Mouse (Mus musculus) forebrain, embryonic 13.5 days (tissue): ENCODE results near the gene Akap13. TPM values are rescaled to one million over a fixed set of nuclear protein-coding genes. Genes with fewer than 3 reads are reported as not detected.

Experiments used
- ATAC-seq: fragments of 200-750 bp; cut with Nextera tagmentation; 2 replicates; pipeline ENCODE4 v1.8.0; 2017
- H3K27ac ChIP-seq: fragments of 300-500 bp; sonication (generic); 2 replicates; pipeline ENCODE4 v1.5.1; 2015; ENCODE audit warnings: inconsistent platforms, mild to moderate bottlenecking, moderate library complexity
- H3K27me3 ChIP-seq: fragments of 300-500 bp; sonication (generic); 2 replicates; pipeline ENCODE4 v1.6.1; 2015; ENCODE audit warnings: mild to moderate bottlenecking, inconsistent platforms
- H3K36me3 ChIP-seq: fragments of 300-500 bp; sonication (generic); 2 replicates; pipeline ENCODE4 v1.6.1; 2015; ENCODE audit warnings: mild to moderate bottlenecking, inconsistent platforms; ENCODE audit not compliant: poor library complexity, severe bottlenecking
- H3K4me1 ChIP-seq: fragments of 300-500 bp; sonication (generic); 2 replicates; pipeline ENCODE4 v1.6.1; 2015; ENCODE audit warnings: inconsistent platforms
- H3K4me2 ChIP-seq: fragments of 300-500 bp; sonication (generic); 2 replicates; pipeline ENCODE4 v1.6.1; 2015; ENCODE audit warnings: inconsistent platforms, mild to moderate bottlenecking, moderate library complexity
- H3K4me3 ChIP-seq: fragments of 300-500 bp; sonication (generic); 2 replicates; pipeline ENCODE4 v1.5.1; 2015; ENCODE audit warnings: mild to moderate bottlenecking, inconsistent platforms
- H3K9ac ChIP-seq: fragments of 300-500 bp; sonication (generic); 2 replicates; pipeline ENCODE4 v1.6.1; 2015; ENCODE audit warnings: mild to moderate bottlenecking, inconsistent platforms
- H3K9me3 ChIP-seq: fragments of 300-500 bp; sonication (generic); replicated peaks from 2 replicates; pipeline ENCODE4 v1.6.1; 2016; ENCODE audit warnings: inconsistent platforms
- WGBS: fragments of 180-500 bp; shearing (Covaris S2); methylation state at CpG from one replicate; pipeline ENCODE4 v1.1.7; 2015; 5-methylcytosine and 5-hydroxymethylcytosine counted together
- polyA plus RNA-seq: library from polyadenylated mRNA; unstranded; fragments of >200 nt; fragmentation: Nextera tagmentation; extraction: Ambion mirVana; gene quantifications from 2 replicates; pipeline ENCODE4 v1.2.1, GENCODE M21; 2015

Gene Akap13
- polyA plus RNA-seq, 1 experiment from 2014 or later = 15.2 TPM

DNA sequence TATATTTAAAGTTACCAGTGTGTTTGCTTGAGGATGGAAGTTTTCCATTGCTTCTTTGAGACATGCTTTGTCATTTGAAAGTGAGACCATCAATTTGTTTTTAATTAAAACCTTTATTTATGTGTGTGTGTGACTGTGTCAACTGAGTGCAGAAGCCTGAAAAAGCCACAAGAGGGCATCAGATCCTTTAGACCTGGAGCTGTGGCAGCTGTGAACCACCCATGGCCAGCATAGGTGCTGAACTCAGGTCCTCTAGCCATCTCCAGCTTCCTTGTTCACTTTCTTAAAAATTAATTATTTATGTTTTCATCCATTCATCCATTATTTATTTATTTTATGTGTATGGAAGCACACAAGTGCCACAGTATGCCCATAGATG lies 98.3 kb downstream of the Akap13 start:
- no peak overlapping the region for H3K4me3 ChIP-seq
- no peak overlapping the region for H3K27ac ChIP-seq
- H3K4me2 ChIP-seq = no peak overlapping the region
- H3K36me3 ChIP-seq = no peaks in the 10 kb centered on the region
- no peaks in the 10 kb centered on the region for H3K4me1 ChIP-seq
- H3K9ac ChIP-seq = no peak overlapping the region
- H3K9me3 ChIP-seq = no peaks in the 10 kb centered on the region
- no peaks in the 10 kb centered on the region for H3K27me3 ChIP-seq
- ATAC-seq = no peak

- H3K4me1 ChIP-seq = no peaks in the 10 kb centered on the region
- ATAC-seq = no peak
- no peaks in the 10 kb centered on the region for H3K27me3 ChIP-seq
- H3K4me2 ChIP-seq = no peak overlapping the region
- H3K9ac ChIP-seq = no peak overlapping the region
- no peaks in the 10 kb centered on the region for H3K9me3 ChIP-seq
- no peak overlapping the region for H3K27ac ChIP-seq
- H3K4me3 ChIP-seq = no peak overlapping the region
- no peaks in the 10 kb centered on the region for H3K36me3 ChIP-seq
Observed at GRCm38 (mm10) chr7:75554065-75554464, 98.7 kb downstream of the Akap13 start.

DNA sequence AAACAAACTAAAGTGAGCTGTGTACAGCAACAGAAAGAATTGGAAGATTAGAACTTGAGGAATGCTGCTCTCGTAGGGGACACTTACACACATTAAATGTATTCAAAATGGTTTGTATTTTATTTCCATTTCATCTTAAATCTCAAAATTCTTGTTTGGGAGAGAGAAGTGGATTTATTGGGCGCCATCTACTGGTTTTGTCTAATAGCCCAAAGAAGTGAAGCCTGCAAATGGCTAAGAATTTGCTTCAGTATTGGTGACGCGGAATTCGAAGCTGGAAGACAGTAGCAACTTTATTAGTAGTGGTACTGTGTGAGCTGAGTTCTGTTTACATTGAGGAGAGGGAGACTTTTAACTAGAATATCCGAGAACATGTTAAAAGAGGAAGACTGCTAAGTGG lies 100.6 kb downstream of the Akap13 start:
- no peaks in the 10 kb centered on the region for H3K4me1 ChIP-seq
- H3K4me2 ChIP-seq = no peak overlapping the region
- no peaks in the 10 kb centered on the region for H3K27me3 ChIP-seq
- WGBS = 60% methylated on average over 6 of the region's 6 CpGs
- H3K27ac ChIP-seq = no peak overlapping the region
- H3K9me3 ChIP-seq = no peaks in the 10 kb centered on the region
- H3K36me3 ChIP-seq = no peaks in the 10 kb centered on the region
- H3K4me3 ChIP-seq = no peak overlapping the region
- no peak overlapping the region for H3K9ac ChIP-seq
- no peak for ATAC-seq

DNA sequence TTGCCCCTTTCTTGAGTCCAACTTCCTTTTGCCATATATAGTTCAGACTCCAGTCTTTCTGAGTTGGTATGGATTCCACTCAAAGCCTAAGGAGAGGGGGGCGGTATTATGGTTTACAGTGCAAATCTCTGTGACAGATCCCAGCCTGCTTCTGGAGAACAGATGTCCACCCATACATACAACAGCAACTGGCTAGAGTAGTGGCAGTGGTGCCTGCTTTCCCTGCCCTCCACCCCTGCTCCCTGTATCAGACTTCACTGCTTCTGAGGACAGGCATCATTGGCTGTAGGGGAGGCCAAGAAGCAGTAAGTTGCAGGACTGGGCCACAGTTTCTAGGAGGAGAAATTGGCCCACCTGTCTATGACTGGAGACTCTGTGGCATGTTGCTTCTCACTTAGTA lies 102.9 kb downstream of the Akap13 start:
- Histone ChIP-seq H3K4me2 (no peak overlapping the region), H3K9me3 (no peaks in the 10 kb centered on the region), H3K4me3 (no peak overlapping the region), H3K36me3 (no peaks in the 10 kb centered on the region), H3K4me1 (no peaks in the 10 kb centered on the region), H3K9ac (no peak overlapping the region), H3K27ac (no peak overlapping the region), H3K27me3 (no peaks in the 10 kb centered on the region)
- 82% methylated on average over 1 of the region's 1 CpGs for WGBS
- ATAC-seq = no peak

GRCm38 (mm10) chr7:75559119-75559518 lies 103.8 kb downstream of the Akap13 start:
- 63% methylated on average over 4 of the region's 4 CpGs for WGBS
- Histone ChIP-seq H3K9me3 (no peaks in the 10 kb centered on the region), H3K27me3 (no peaks in the 10 kb centered on the region), H3K4me3 (no peak overlapping the region), H3K4me1 (no peaks in the 10 kb centered on the region), H3K4me2 (no peak overlapping the region), H3K9ac (no peak overlapping the region), H3K36me3 (no peaks in the 10 kb centered on the region), H3K27ac (no peak overlapping the region)
- no peak for ATAC-seq

GRCm38 (mm10) chr7:75559915-75560314 lies 104.6 kb downstream of the Akap13 start:
- H3K9me3 ChIP-seq = no peaks in the 10 kb centered on the region
- H3K4me1 ChIP-seq = no peaks in the 10 kb centered on the region
- H3K27me3 ChIP-seq = no peaks in the 10 kb centered on the region
- no peak overlapping the region for H3K27ac ChIP-seq
- H3K4me2 ChIP-seq = no peak overlapping the region
- no peak overlapping the region for H3K4me3 ChIP-seq
- WGBS = 93% methylated on average over 4 of the region's 4 CpGs
- H3K9ac ChIP-seq = no peak overlapping the region
- H3K36me3 ChIP-seq = no peaks in the 10 kb centered on the region
- no peak for ATAC-seq

GRCm38 (mm10) chr7:75560566-75560965 lies 105.2 kb downstream of the Akap13 start:
- H3K9me3 ChIP-seq = no peaks in the 10 kb centered on the region
- 93% methylated on average over 2 of the region's 2 CpGs for WGBS
- H3K4me2 ChIP-seq = no peak overlapping the region
- H3K27me3 ChIP-seq = no peaks in the 10 kb centered on the region
- no peak overlapping the region for H3K9ac ChIP-seq
- no peak overlapping the region for H3K4me3 ChIP-seq
- H3K27ac ChIP-seq = no peak overlapping the region
- no peaks in the 10 kb centered on the region for H3K36me3 ChIP-seq
- ATAC-seq = no peak
- H3K4me1 ChIP-seq = no peaks in the 10 kb centered on the region

- Histone ChIP-seq H3K27ac (no peak overlapping the region), H3K4me1 (no peaks in the 10 kb centered on the region), H3K4me3 (no peak overlapping the region), H3K27me3 (no peaks in the 10 kb centered on the region), H3K9ac (no peak overlapping the region), H3K36me3 (no peaks in the 10 kb centered on the region), H3K4me2 (no peak overlapping the region), H3K9me3 (no peaks in the 10 kb centered on the region)
- WGBS = 96% methylated on average over 1 of the region's 1 CpGs
- no peak for ATAC-seq
Observed at GRCm38 (mm10) chr7:75561134-75561533, 105.8 kb downstream of the Akap13 start.

- Histone ChIP-seq H3K4me1 (0 out of 2 replicates have a peak, but pooled peaks cover 3% of the 10 kb centered on the region), H3K4me3 (no peak overlapping the region), H3K36me3 (no peaks in the 10 kb centered on the region), H3K27me3 (no peaks in the 10 kb centered on the region), H3K4me2 (no peak overlapping the region), H3K27ac (no peak overlapping the region), H3K9ac (no peak overlapping the region), H3K9me3 (no peaks in the 10 kb centered on the region)
- 81% methylated on average over 4 of the region's 4 CpGs for whole genome bisulfite sequencing
- ATAC-seq = no peak
Observed at GRCm38 (mm10) chr7:75568276-75568675, 112.9 kb downstream of the Akap13 start.

GRCm38 (mm10) chr7:75568883-75569282 lies 113.5 kb downstream of the Akap13 start:
- Histone ChIP-seq H3K36me3 (no peaks in the 10 kb centered on the region), H3K4me2 (no peak overlapping the region), H3K9me3 (no peaks in the 10 kb centered on the region), H3K4me3 (no peak overlapping the region), H3K27ac (no peak overlapping the region), H3K4me1 (0 out of 2 replicates have a peak, but pooled peaks cover 3% of the 10 kb centered on the region), H3K9ac (no peak overlapping the region), H3K27me3 (no peaks in the 10 kb centered on the region)
- no peak for ATAC-seq

GRCm38 (mm10) chr7:75570218-75570617 lies 114.9 kb downstream of the Akap13 start:
- no peak for ATAC-seq
- H3K9me3 ChIP-seq = no peaks in the 10 kb centered on the region
- H3K4me1 ChIP-seq = 0 out of 2 replicates have a peak, but pooled peaks cover 3% of the 10 kb centered on the region
- no peak overlapping the region for H3K4me3 ChIP-seq
- H3K9ac ChIP-seq = no peak overlapping the region
- 94% methylated on average over 3 of the region's 3 CpGs for WGBS
- H3K27ac ChIP-seq = no peak overlapping the region
- H3K4me2 ChIP-seq = no peak overlapping the region
- H3K36me3 ChIP-seq = no peaks in the 10 kb centered on the region
- no peaks in the 10 kb centered on the region for H3K27me3 ChIP-seq

- no peak for ATAC-seq
Observed at GRCm38 (mm10) chr7:75571078-75571477, 115.7 kb downstream of the Akap13 start.

DNA sequence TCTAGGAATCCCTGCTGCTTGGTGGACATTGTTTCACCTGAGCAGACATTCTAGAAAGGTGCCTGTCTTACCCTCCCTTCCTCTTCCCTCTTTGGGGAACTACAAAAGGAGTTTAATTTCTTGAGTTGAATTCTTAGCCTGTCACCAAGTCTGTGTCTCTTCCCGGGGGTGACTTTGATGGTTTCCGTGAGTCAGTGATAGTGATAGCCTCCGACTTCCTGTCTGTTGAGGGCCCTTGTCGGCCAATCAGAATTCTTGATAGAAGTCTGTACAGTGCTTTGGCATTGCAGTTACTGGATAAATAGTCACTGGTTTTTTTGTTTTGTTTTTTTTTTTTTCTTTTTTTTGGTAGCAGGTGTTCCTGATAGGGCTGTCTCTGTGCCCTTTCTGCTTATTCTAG lies 116.8 kb downstream of the Akap13 start:
- Histone ChIP-seq H3K4me3 (no peak overlapping the region), H3K4me1 (0 out of 2 replicates have a peak, but pooled peaks cover 3% of the 10 kb centered on the region), H3K4me2 (no peak overlapping the region), H3K27me3 (no peaks in the 10 kb centered on the region), H3K27ac (no peak overlapping the region), H3K9me3 (no peaks in the 10 kb centered on the region), H3K9ac (no peak overlapping the region), H3K36me3 (no peaks in the 10 kb centered on the region)
- WGBS = 87% methylated on average over 4 of the region's 4 CpGs
- no peak for ATAC-seq

More at GRCm38 (mm10) chr7:75571078-75571477, 115.7 kb downstream of the Akap13 start:
- no peak overlapping the region for H3K9ac ChIP-seq
- H3K4me2 ChIP-seq = no peak overlapping the region
- 58% methylated on average over 2 of the region's 2 CpGs for WGBS
- no peaks in the 10 kb centered on the region for H3K27me3 ChIP-seq
- no peaks in the 10 kb centered on the region for H3K9me3 ChIP-seq
- H3K27ac ChIP-seq = no peak overlapping the region
- no peak overlapping the region for H3K4me3 ChIP-seq
- no peaks in the 10 kb centered on the region for H3K36me3 ChIP-seq
- 0 out of 2 replicates have a peak, but pooled peaks cover 3% of the 10 kb centered on the region for H3K4me1 ChIP-seq
